Mouse (Mus musculus) heart, embryonic 12.5 days (tissue): ENCODE measurements around the gene Inf2. TPM values are rescaled to one million over a fixed set of nuclear protein-coding genes. Genes with fewer than 3 reads are reported as not detected.

ENCODE experiments used
- ATAC-seq: fragments of 200-750 bp; cut with Nextera tagmentation; 2 replicates; pipeline ENCODE4 v1.8.0; 2017; ENCODE audit warnings: moderate TSS enrichment, moderate library complexity; ENCODE audit not compliant: insufficient number of reproducible peaks, low FRiP score
- H3K27ac ChIP-seq: fragments of 300-500 bp; sonication (generic); 2 replicates; pipeline ENCODE4 v1.5.1; 2016; ENCODE audit warnings: mild to moderate bottlenecking, moderate library complexity; ENCODE audit not compliant: poor library complexity, severe bottlenecking
- H3K27me3 ChIP-seq: fragments of 300-500 bp; sonication (generic); replicated peaks from 2 replicates; pipeline ENCODE4 v1.6.1; 2016; ENCODE audit warnings: mild to moderate bottlenecking, moderate library complexity
- H3K36me3 ChIP-seq: fragments of 300-500 bp; sonication (generic); 2 replicates; pipeline ENCODE4 v1.6.1; 2016; ENCODE audit warnings: mild to moderate bottlenecking, moderate library complexity
- H3K4me1 ChIP-seq: fragments of 300-500 bp; sonication (generic); replicated peaks from 2 replicates; pipeline ENCODE4 v1.6.1; 2016; ENCODE audit warnings: mild to moderate bottlenecking
- H3K4me2 ChIP-seq: fragments of 300-500 bp; sonication (generic); 2 replicates; pipeline ENCODE4 v1.6.1; 2016; ENCODE audit warnings: mild to moderate bottlenecking, moderate library complexity
- H3K4me3 ChIP-seq: fragments of 300-500 bp; sonication (generic); 2 replicates; pipeline ENCODE4 v1.5.1; 2016; ENCODE audit warnings: mild to moderate bottlenecking
- H3K9ac ChIP-seq: fragments of 300-500 bp; sonication (generic); 2 replicates; pipeline ENCODE4 v1.6.1; 2016; ENCODE audit warnings: mild to moderate bottlenecking, moderate library complexity
- H3K9me3 ChIP-seq: fragments of 300-500 bp; sonication (generic); replicated peaks from 2 replicates; pipeline ENCODE4 v1.6.1; 2016; ENCODE audit warnings: mild to moderate bottlenecking, moderate library complexity
- WGBS: fragments of 180-500 bp; shearing (Covaris S2); methylation state at CpG from one replicate; pipeline ENCODE4 v1.1.7; 2016; 5-methylcytosine and 5-hydroxymethylcytosine counted together
- polyA plus RNA-seq: library from polyadenylated mRNA; unstranded; fragments of >200 nt; fragmentation: Nextera tagmentation; extraction: Ambion mirVana; gene quantifications from 2 replicates; pipeline ENCODE4 v1.2.1, GENCODE M21; 2016

The Inf2 gene
- polyA plus RNA-seq, 1 experiment from 2014 or later: 2.2 TPM

- Histone ChIP-seq H3K27me3 (peaks cover 8% of the 10 kb centered on the region; the same call in 1 of the 2 replicates), H3K4me2 (no peak overlapping the region), H3K4me1 (peaks cover 65% of the 10 kb centered on the region), H3K9me3 (no peaks in the 10 kb centered on the region), H3K9ac (no peak overlapping the region), H3K36me3 (peaks cover 11% of the 10 kb centered on the region), H3K27ac (no peak overlapping the region), H3K4me3 (no peak overlapping the region)
- ATAC-seq: no peak
- WGBS: 68% methylated on average over 9 of the region's 9 CpGs
Observed at GRCm38 (mm10) chr12:112596454-112596853, 7.9 kb downstream of the Inf2 start.

- no peaks in the 10 kb centered on the region for H3K9me3 ChIP-seq
- H3K4me3 ChIP-seq: no peak overlapping the region
- no peak overlapping the region for H3K4me2 ChIP-seq
- peaks cover 14% of the 10 kb centered on the region for H3K36me3 ChIP-seq
- peaks cover 65% of the 10 kb centered on the region for H3K4me1 ChIP-seq
- H3K9ac ChIP-seq: no peak overlapping the region
- 68% methylated on average over 14 of the region's 14 CpGs for WGBS
- no peak for ATAC-seq
- H3K27ac ChIP-seq: no peak overlapping the region
- H3K27me3 ChIP-seq: peaks cover 8% of the 10 kb centered on the region; the same call in 1 of the 2 replicates
Observed at GRCm38 (mm10) chr12:112596891-112597500, 8.4 kb downstream of the Inf2 start.

GRCm38 (mm10) chr12:112597618-112598017, 9.0 kb downstream of the Inf2 start:
- ATAC-seq: no peak
- no peaks in the 10 kb centered on the region for H3K9me3 ChIP-seq
- no peak overlapping the region for H3K4me2 ChIP-seq
- H3K4me3 ChIP-seq: no peak overlapping the region
- no peak overlapping the region for H3K27ac ChIP-seq
- 88% methylated on average over 8 of the region's 8 CpGs for WGBS
- peaks cover 63% of the 10 kb centered on the region for H3K4me1 ChIP-seq
- H3K9ac ChIP-seq: no peak overlapping the region
- peaks cover 8% of the 10 kb centered on the region; the same call in 1 of the 2 replicates for H3K27me3 ChIP-seq
- peaks cover 14% of the 10 kb centered on the region for H3K36me3 ChIP-seq

- Histone ChIP-seq H3K9me3 (no peaks in the 10 kb centered on the region), H3K4me1 (peaks cover 47% of the 10 kb centered on the region), H3K27me3 (peaks cover 8% of the 10 kb centered on the region; the same call in 1 of the 2 replicates), H3K4me2 (0 out of 2 replicates have a peak overlapping the region, but pooled peaks have one; percentile 28), H3K36me3 (peaks cover 25% of the 10 kb centered on the region), H3K9ac (no peak overlapping the region), H3K27ac (no peak overlapping the region), H3K4me3 (no peak overlapping the region)
- ATAC-seq: peak; percentile 53; the same call in 1 of the 2 replicates
- WGBS: 4% methylated on average over 4 of the region's 4 CpGs
Observed at GRCm38 (mm10) chr12:112599198-112599597, 10.6 kb downstream of the Inf2 start.

GRCm38 (mm10) chr12:112599942-112600611, 11.5 kb downstream of the Inf2 start:
- no peaks in the 10 kb centered on the region for H3K9me3 ChIP-seq
- 75% methylated on average over 30 of the region's 30 CpGs for WGBS
- H3K4me3 ChIP-seq: no peak overlapping the region
- peaks cover 8% of the 10 kb centered on the region; the same call in 1 of the 2 replicates for H3K27me3 ChIP-seq
- no peak for ATAC-seq
- H3K4me2 ChIP-seq: no peak overlapping the region
- H3K4me1 ChIP-seq: peaks cover 41% of the 10 kb centered on the region
- H3K36me3 ChIP-seq: peaks cover 25% of the 10 kb centered on the region
- H3K9ac ChIP-seq: no peak overlapping the region
- H3K27ac ChIP-seq: no peak overlapping the region

- whole genome bisulfite sequencing: 79% methylated on average over 5 of the region's 5 CpGs
- Histone ChIP-seq H3K4me2 (no peak overlapping the region), H3K9ac (no peak overlapping the region), H3K9me3 (no peaks in the 10 kb centered on the region), H3K27ac (no peak overlapping the region), H3K4me1 (peaks cover 35% of the 10 kb centered on the region), H3K36me3 (peaks cover 33% of the 10 kb centered on the region), H3K4me3 (no peak overlapping the region), H3K27me3 (no peaks in the 10 kb centered on the region)
- ATAC-seq: no peak
Observed at GRCm38 (mm10) chr12:112604022-112604421, 15.4 kb downstream of the Inf2 start.

- Histone ChIP-seq H3K27ac (no peak overlapping the region), H3K36me3 (peaks cover 41% of the 10 kb centered on the region), H3K4me3 (no peak overlapping the region), H3K9me3 (no peaks in the 10 kb centered on the region), H3K4me1 (peaks cover 30% of the 10 kb centered on the region), H3K4me2 (no peak overlapping the region), H3K27me3 (no peaks in the 10 kb centered on the region), H3K9ac (no peak overlapping the region)
- 70% methylated on average over 20 of the region's 20 CpGs for WGBS
- ATAC-seq: peak; percentile 38; the same call in 1 of the 2 replicates
Observed at GRCm38 (mm10) chr12:112604709-112605649, 16.4 kb downstream of the Inf2 start.

GRCm38 (mm10) chr12:112605766-112606165, 17.2 kb downstream of the Inf2 start:
- H3K27ac ChIP-seq: no peak overlapping the region
- H3K27me3 ChIP-seq: no peaks in the 10 kb centered on the region
- no peak overlapping the region for H3K9ac ChIP-seq
- peaks cover 25% of the 10 kb centered on the region for H3K4me1 ChIP-seq
- H3K4me3 ChIP-seq: no peak overlapping the region
- H3K36me3 ChIP-seq: peaks cover 41% of the 10 kb centered on the region
- WGBS: 43% methylated on average over 6 of the region's 6 CpGs
- no peaks in the 10 kb centered on the region for H3K9me3 ChIP-seq
- ATAC-seq: 0 out of 2 replicates have a peak, but pooled peaks have one; percentile 43
- H3K4me2 ChIP-seq: no peak overlapping the region

- peaks cover 25% of the 10 kb centered on the region for H3K4me1 ChIP-seq
- H3K27ac ChIP-seq: no peak overlapping the region
- no peak for ATAC-seq
- H3K9ac ChIP-seq: no peak overlapping the region
- no peak overlapping the region for H3K4me2 ChIP-seq
- no peaks in the 10 kb centered on the region for H3K9me3 ChIP-seq
- 61% methylated on average over 6 of the region's 6 CpGs for WGBS
- H3K4me3 ChIP-seq: no peak overlapping the region
- peaks cover 43% of the 10 kb centered on the region for H3K36me3 ChIP-seq
- no peaks in the 10 kb centered on the region for H3K27me3 ChIP-seq
Observed at GRCm38 (mm10) chr12:112606998-112607397, 18.4 kb downstream of the Inf2 start.

GRCm38 (mm10) chr12:112609031-112609430, 20.4 kb downstream of the Inf2 start:
- H3K36me3 ChIP-seq: peaks cover 42% of the 10 kb centered on the region
- peak overlapping the region; percentile 39; the same call in 1 of the 2 replicates for H3K27ac ChIP-seq
- H3K9ac ChIP-seq: no peak overlapping the region

More at GRCm38 (mm10) chr12:112609031-112609430, 20.4 kb downstream of the Inf2 start:
- no peaks in the 10 kb centered on the region for H3K27me3 ChIP-seq
- WGBS: 74% methylated on average over 10 of the region's 10 CpGs
- ATAC-seq: no peak
- no peak overlapping the region for H3K4me3 ChIP-seq
- H3K9me3 ChIP-seq: no peaks in the 10 kb centered on the region
- H3K4me2 ChIP-seq: no peak overlapping the region
- H3K4me1 ChIP-seq: peaks cover 25% of the 10 kb centered on the region
